Mouse (Mus musculus) mature B cell (primary cell): ENCODE data around the gene Mvb12b.

Experiments used
- in situ Hi-C: fragments of 300-500 bp; cut with MboI; formaldehyde crosslinking; loops from 2 replicates; pipeline ENCODE4 v1.14.3; 2019

Mvb12b gene

GRCm38 (mm10) chr2:33886386-33887327 is 1.1 kb downstream of the Mvb12b start:
- in situ Hi-C loops = no loop called here

- in situ Hi-C loops = no loop called here
Observed at GRCm38 (mm10) chr2:33885264-33885651, 2.5 kb downstream of the Mvb12b start.

- in situ Hi-C loops = no loop called here
Observed at GRCm38 (mm10) chr2:33884623-33885263, 3.0 kb downstream of the Mvb12b start.

- in situ Hi-C loops = no loop called here
Observed at GRCm38 (mm10) chr2:33879223-33879622, 8.5 kb downstream of the Mvb12b start.

GRCm38 (mm10) chr2:33878437-33878836 is 9.3 kb downstream of the Mvb12b start:
- in situ Hi-C loops = no loop called here

GRCm38 (mm10) chr2:33877663-33878360 is 9.9 kb downstream of the Mvb12b start:
- in situ Hi-C loops = no loop called here

GRCm38 (mm10) chr2:33876529-33877290 is 11.0 kb downstream of the Mvb12b start:
- in situ Hi-C loops = no loop called here

- in situ Hi-C loops = no loop called here
Observed at GRCm38 (mm10) chr2:33875594-33875993, 12.2 kb downstream of the Mvb12b start.

- in situ Hi-C loops = no loop called here
Observed at GRCm38 (mm10) chr2:33874856-33875576, 12.7 kb downstream of the Mvb12b start.

GRCm38 (mm10) chr2:33874367-33874766 is 13.4 kb downstream of the Mvb12b start:
- in situ Hi-C loops = no loop called here

- in situ Hi-C loops = no loop called here
Observed at GRCm38 (mm10) chr2:33873501-33873900, 14.2 kb downstream of the Mvb12b start.

- in situ Hi-C loops = no loop called here
Observed at GRCm38 (mm10) chr2:33872841-33873271, 14.9 kb downstream of the Mvb12b start.

- in situ Hi-C loops = no loop called here
Observed at GRCm38 (mm10) chr2:33871181-33871520, 16.6 kb downstream of the Mvb12b start.

- in situ Hi-C loops = no loop called here
Observed at GRCm38 (mm10) chr2:33870369-33871180, 17.2 kb downstream of the Mvb12b start.

GRCm38 (mm10) chr2:33869689-33870343 is 17.9 kb downstream of the Mvb12b start:
- in situ Hi-C loops = no loop called here

- in situ Hi-C loops = no loop called here
Observed at GRCm38 (mm10) chr2:33868996-33869688, 18.6 kb downstream of the Mvb12b start.

GRCm38 (mm10) chr2:33868322-33868721 is 19.4 kb downstream of the Mvb12b start:
- in situ Hi-C loops = no loop called here

GRCm38 (mm10) chr2:33856746-33857145 is 31.0 kb downstream of the Mvb12b start:
- in situ Hi-C loops = no loop called here
